Mouse (Mus musculus) neutrophil, adult 5-6 weeks (primary cell): ENCODE results near the gene Ndrg3. TPM values are rescaled to one million over a fixed set of nuclear protein-coding genes. Genes with fewer than 3 reads are reported as not detected.
A peak's percentile ranks its signal among the peaks of the same experiment; 100 is the strongest.
"Not testable (repeated sequence)": the region's sequence is repeated elsewhere in the genome, so short reads cannot be mapped to it uniquely, and the experiment has no call there.

ENCODE experiments used
- ATAC-seq: fragments of 151-379, 151-347 bp; 2 replicates; pipeline ENCODE4 v1.8.0; 2017; ENCODE audit warnings: mild to moderate bottlenecking, moderate TSS enrichment; ENCODE audit not compliant: insufficient number of reproducible peaks, poor library complexity, low FRiP score, severe bottlenecking; ENCODE audit errors: extremely low read depth
- total RNA-seq: library from RNA; stranded (forward); fragments of 200-1000 nt; gene quantifications from 2 replicates; pipeline ENCODE4 v1.2.3, GENCODE M21; 2017

Gene Ndrg3
- total RNA-seq, 1 experiment from 2014 or later, result 34.4 TPM

DNA sequence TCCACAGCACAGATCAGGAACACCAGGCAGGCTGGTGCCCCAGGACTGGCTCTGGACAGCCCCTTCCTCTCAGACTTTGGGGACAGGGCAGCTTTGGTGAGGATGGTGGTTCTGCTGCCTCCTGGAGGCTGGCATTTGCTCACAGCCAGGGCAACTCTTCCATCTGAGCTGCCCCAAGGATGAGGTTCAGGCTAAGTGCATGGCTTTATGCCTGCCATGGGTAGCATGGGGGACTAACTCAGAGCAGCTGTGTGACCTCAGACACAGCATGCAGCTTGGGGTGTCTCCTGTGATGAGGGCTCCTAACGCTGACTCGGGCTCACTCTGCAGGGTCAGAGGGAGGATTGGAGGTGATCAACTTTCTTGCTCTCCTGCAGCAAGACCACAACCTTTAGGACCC, 106.2 kb downstream of the Ndrg3 start:
- ATAC-seq, result not testable (repeated sequence)

DNA sequence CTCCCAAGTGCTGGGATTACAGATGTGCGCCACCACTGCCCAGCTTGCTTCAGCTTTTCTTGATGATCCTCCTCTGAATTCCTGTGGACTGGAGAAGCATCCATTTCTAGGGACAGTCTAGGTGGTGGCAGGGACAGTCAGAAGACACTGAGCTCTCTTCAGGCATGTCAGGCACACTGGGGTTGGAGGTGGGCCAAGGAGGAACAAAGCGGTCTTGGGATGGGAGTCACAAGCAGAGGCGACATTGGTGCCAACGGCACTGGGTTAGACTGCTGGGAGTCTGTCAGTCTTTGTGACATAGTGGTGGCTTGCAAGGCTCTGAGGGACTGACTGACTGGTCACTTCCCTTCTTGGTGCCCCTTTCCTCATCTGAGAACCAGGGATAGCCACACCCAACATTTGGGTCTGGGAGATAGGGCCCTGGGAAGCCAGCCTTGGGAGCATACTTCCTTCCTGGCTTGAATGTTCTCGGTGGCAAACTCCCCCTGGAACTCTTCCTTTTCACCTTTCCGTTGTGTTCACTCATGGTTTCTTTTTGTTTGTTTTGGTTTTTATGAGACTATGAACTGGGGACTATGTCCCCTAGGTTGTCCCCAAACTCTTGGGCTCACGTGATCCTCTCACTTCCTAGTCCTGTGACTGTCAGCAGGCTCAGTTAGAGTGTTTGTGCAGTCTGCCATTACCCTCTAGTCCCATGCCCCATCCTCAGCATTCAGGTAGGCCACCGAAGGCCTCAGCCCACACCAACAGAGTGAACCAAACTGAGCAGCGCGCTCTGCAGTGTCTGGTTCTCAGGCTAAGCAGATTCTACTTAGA, 107.3 kb downstream of the Ndrg3 start:
- ATAC-seq, result no peak

- ATAC-seq, result no peak
Measured at GRCm38 (mm10) chr2:156882431-156883001, 109.3 kb downstream of the Ndrg3 start.

DNA sequence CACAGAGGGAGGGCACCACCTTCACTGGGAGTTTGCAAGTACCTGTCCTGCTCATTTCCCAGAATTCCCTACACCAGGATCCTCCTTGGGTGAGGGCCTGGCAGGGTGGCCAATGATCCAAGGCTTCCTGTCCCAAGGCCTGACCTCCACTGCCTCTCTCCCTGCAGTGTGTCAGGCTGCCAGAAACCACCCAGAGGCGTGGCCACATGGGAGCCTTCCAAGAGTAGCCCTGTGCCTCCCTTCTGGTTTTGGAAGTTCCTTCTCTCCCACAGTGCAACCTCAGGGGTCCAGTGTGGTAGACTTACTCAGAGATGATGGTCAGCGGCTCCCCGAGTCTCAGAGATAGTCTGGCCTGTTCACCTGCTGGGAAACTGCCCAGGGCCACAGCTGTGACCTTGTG, 112.3 kb downstream of the Ndrg3 start:
- no peak for ATAC-seq

- ATAC-seq, result peak; percentile 43; the same call in 1 of the 2 replicates
Measured at GRCm38 (mm10) chr2:156877726-156878125, 114.1 kb downstream of the Ndrg3 start.

Other genes starting within 250 kb of the Ndrg3 start
- gene Myl9, start 216.6 kb downstream of the Ndrg3 start, total RNA-seq, result 22.3 and 27.6 TPM in 2 replicates
- 9.9 and 15.8 TPM in 2 replicates for gene Tgif2, start 152.0 kb downstream of the Ndrg3 start, total RNA-seq
- 6.9 and 8.0 TPM in 2 replicates for gene 4930518I15Rik, start 134.1 kb downstream of the Ndrg3 start, total RNA-seq
- gene Rab5if, start 128.9 kb downstream of the Ndrg3 start, total RNA-seq, result 107 and 115 TPM in 2 replicates
- 4.8 and 5.5 TPM in 2 replicates for gene Sla2, start 104.9 kb downstream of the Ndrg3 start, total RNA-seq
- 11.0 and 14.4 TPM in 2 replicates for gene Dsn1, start 15.1 kb upstream of the Ndrg3 start, total RNA-seq
- gene Soga1, start 87.2 kb upstream of the Ndrg3 start, total RNA-seq, result 0.23 and 0.25 TPM in 2 replicates
- not detected in 2 replicates for gene Tldc2, start 95.0 kb upstream of the Ndrg3 start, total RNA-seq
- 1,618 and 1,994 TPM in 2 replicates for gene Samhd1, start 143.2 kb upstream of the Ndrg3 start, total RNA-seq
- gene Rbl1, start 212.5 kb upstream of the Ndrg3 start, total RNA-seq, result 30.2 and 34.8 TPM in 2 replicates